Mouse (Mus musculus): ENCODE measurements around the gene Nudt6.

DNA sequence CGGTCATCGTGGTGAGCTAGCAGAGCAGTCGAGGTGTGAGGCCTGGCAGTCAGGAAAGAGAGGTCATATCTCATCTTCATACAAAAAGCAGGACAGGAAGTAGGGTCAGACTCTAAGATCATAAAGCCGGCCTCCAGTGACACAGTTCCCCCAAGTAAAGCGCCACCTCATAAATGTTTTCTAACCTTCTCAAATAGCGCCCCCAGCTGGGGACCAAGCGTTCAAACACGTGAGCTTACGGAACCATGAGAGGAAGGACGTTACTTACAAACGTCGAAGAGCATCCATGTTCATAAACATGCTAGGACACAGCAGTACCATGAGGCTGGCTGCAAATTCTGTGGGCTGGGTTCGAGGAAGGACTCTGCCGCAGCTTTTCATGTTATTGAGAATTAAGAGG lies 40.8 kb downstream of the Nudt6 start:
- no peak for TF ChIP-seq ZNF384 (IDR thresholded peaks at IDR 0.05; ENCODE audit: low read depth, low read length)
- no peak for TF ChIP-seq CHD2 (IDR thresholded peaks at IDR 0.05; ENCODE audit: low read depth, low read length)
- TF ChIP-seq ZC3H11A (IDR thresholded peaks at IDR 0.05; ENCODE audit: borderline replicate concordance, low read depth, low read length): no peak
- TF ChIP-seq HCFC1 (IDR thresholded peaks at IDR 0.05; ENCODE audit: borderline replicate concordance, insufficient read depth, low read length): no peak
